Mouse (Mus musculus): ENCODE measurements at regions not wholly inside any gene's neighbourhood (a gene's known extent, or its start where the extent isn't known, plus 50 kb on each side); places are given as distances from the start of the nearest gene placed in this dataset.

GRCm38 (mm10) chr15:24969391-24969812 is 444.2 kb downstream of the Basp1 start:
- TF ChIP-seq EP300 (IDR thresholded peaks at IDR 0.05; ENCODE audit: insufficient read depth, low read depth, low read length) (no peak), CTCF (IDR thresholded peaks at IDR 0.05) (no peak), POLR2A (IDR thresholded peaks at IDR 0.05; ENCODE audit: insufficient read depth, low read depth, low read length) (no peak)
